Mouse (Mus musculus): ENCODE measurements around the gene Ubxn6. TPM values are rescaled to one million over a fixed set of nuclear protein-coding genes. Genes with fewer than 3 reads are reported as not detected.

Gene Ubxn6
- polyA plus RNA-seq, 1 experiment from 2014 or later: 79.6 TPM

DNA sequence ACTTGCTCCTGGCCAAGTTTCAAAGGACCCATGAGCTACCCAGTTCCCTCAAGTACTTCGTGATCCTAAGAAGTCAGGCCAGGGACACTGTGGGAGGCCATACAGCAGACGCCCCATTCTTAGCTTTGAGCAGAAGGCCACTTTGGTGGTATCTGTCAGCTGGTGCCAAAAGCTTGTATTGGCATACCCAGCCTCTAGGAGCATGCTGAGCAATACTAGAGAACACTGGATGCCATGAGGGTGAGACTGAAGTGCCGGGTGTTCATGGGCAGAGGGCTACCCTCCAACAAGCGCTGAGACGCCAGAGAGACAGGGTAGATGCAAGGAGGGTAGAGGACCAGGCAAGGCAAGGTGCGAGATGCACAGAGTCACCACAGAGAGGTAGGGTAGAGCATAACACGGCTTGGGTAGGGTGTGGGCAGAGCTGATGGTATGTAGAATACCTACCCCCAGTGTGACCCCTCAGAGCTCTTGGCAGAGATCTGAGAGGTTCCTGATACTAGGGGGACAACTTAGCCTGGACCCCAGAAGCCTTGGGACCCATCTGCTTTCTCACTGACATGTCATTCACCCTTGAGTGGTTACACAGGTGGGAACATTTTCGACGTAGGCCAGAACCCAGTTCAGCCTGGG lies 44.5 kb downstream of the Ubxn6 start:
- Histone ChIP-seq H3K27me3 (no peaks in the 10 kb centered on the region), H3K4me1 (replicated peaks) (peaks cover 69% of the 10 kb centered on the region), H3K27ac (replicated peaks) (no peak overlapping the region), H3K9ac (0 out of 2 replicates have a peak overlapping the region, but pooled peaks have one; percentile 14), H3K36me3 (peaks cover 48% of the 10 kb centered on the region), H3K9me3 (no peaks in the 10 kb centered on the region), H3K4me3 (no peak overlapping the region), H3K4me2 (no peak overlapping the region)
- WGBS: 91% methylated on average over 9 of the region's 9 CpGs
- no peak for ATAC-seq (ENCODE audit: low read depth)

DNA sequence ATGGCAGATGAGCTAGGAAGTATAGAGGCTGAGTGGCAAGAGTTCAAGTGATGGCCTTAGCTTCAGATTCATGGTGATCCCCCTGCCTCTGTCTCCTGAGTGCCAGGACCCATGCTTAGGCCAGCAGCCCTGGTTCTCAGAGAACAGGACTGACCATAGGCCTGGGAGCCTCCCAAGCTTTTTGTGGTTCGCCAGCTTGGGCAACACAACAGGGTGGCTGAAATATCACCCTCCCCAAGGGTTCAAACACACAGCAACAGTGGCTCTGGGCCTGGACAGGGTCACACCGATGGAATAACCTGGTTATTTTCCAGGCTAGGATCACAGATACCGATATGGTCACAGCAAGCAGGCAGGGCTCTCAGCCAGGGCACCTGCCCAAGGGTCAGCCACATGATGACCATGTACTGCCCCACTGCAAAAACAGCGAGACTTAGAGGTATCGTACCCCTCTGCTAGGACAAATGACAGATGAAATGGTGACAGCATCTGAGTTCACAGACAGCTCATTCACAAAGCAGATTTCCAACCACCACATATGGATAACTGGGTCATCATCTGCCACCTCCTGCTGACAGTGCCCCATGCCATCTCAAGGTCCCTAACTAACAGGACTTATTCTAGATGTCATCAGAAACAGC lies 46.9 kb downstream of the Ubxn6 start:
- no peak overlapping the region for H3K27ac ChIP-seq (replicated peaks)
- peaks cover 37% of the 10 kb centered on the region for H3K36me3 ChIP-seq
- H3K4me1 ChIP-seq (replicated peaks): peaks cover 56% of the 10 kb centered on the region
- peak overlapping the region; percentile 51 for H3K9ac ChIP-seq
- H3K9me3 ChIP-seq: no peaks in the 10 kb centered on the region
- no peaks in the 10 kb centered on the region for H3K27me3 ChIP-seq
- H3K4me2 ChIP-seq: no peak overlapping the region
- no peak for ATAC-seq (ENCODE audit: low read depth)
- H3K4me3 ChIP-seq: no peak overlapping the region
- 94% methylated on average over 5 of the region's 5 CpGs for WGBS

DNA sequence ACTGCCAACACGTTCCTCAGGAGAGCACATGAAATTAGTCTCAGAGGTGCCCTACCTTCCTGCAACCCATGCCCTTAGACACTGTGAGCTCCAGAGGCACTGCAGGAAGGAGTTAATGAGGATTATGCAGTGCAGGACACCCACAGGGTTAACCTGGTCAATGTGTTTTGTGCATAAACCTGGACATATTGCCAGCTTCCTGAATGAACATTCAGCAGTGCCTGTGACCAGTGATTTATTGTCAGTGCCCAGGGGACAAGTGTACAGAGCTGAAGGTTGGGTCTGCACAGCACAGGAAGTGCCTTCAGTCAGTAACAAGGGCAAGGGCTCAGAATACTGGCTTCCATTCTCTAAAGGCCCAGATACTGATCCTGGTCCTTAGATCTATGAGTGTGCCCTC lies 47.9 kb downstream of the Ubxn6 start:
- Histone ChIP-seq H3K27ac (replicated peaks) (no peak overlapping the region), H3K4me2 (no peak overlapping the region), H3K27me3 (no peaks in the 10 kb centered on the region), H3K9ac (no peak overlapping the region), H3K36me3 (peaks cover 33% of the 10 kb centered on the region), H3K9me3 (no peaks in the 10 kb centered on the region), H3K4me3 (no peak overlapping the region), H3K4me1 (replicated peaks) (peaks cover 53% of the 10 kb centered on the region)
- WGBS: 90% methylated on average over 1 of the region's 1 CpGs
- no peak for ATAC-seq (ENCODE audit: low read depth)

DNA sequence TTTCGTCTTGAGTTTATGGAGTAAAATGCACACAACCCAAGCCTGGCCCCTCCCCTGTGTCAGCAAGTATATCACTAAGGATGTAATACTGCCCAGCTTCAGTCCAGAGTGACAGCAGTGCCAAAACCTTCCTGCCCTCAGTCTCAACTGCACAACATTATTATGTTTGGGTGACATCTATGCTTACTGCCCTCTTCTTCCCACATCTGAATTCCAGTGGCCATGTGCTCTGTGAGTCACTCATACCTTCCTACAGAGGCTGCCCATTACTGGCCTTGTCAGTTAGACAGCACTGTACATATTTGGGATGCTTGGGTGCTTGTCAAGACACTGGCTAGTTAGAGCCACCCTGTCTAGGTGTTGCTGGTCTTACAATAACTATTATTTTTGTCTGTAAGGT lies 48.5 kb downstream of the Ubxn6 start:
- Histone ChIP-seq H3K9me3 (no peaks in the 10 kb centered on the region), H3K4me1 (replicated peaks) (peaks cover 56% of the 10 kb centered on the region), H3K4me3 (no peak overlapping the region), H3K27me3 (no peaks in the 10 kb centered on the region), H3K36me3 (peaks cover 32% of the 10 kb centered on the region), H3K9ac (no peak overlapping the region), H3K27ac (replicated peaks) (no peak overlapping the region), H3K4me2 (no peak overlapping the region)
- WGBS: 92% methylated on average over 1 of the region's 1 CpGs
- ATAC-seq (ENCODE audit: low read depth): no peak

DNA sequence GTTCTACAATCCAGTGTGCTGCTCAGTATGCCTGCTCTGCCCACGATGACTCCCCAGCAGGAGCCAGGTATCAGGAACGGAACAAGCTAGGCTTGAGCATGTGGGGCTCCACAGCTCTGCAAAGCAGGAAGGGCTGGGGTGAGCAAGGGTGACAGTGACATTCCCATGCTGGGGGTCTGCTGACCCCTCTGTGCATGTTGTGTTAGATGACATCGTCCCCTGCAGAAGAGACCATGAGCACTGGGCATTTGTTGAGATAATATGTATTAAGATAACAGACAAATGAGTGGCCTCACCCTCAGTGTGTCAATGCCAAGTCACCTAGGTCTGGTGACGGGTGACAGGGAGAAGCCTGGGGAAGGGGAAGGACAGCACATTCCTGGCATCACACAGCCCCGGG lies 49.9 kb downstream of the Ubxn6 start:
- no peak overlapping the region for H3K4me2 ChIP-seq
- no peak overlapping the region for H3K4me3 ChIP-seq
- no peak overlapping the region for H3K9ac ChIP-seq
- peaks cover 31% of the 10 kb centered on the region for H3K36me3 ChIP-seq
- ATAC-seq (ENCODE audit: low read depth): no peak
- H3K27ac ChIP-seq (replicated peaks): no peak overlapping the region
- 79% methylated on average over 5 of the region's 5 CpGs for WGBS
- peaks cover 51% of the 10 kb centered on the region for H3K4me1 ChIP-seq (replicated peaks)
- H3K9me3 ChIP-seq: no peaks in the 10 kb centered on the region
- no peaks in the 10 kb centered on the region for H3K27me3 ChIP-seq

DNA sequence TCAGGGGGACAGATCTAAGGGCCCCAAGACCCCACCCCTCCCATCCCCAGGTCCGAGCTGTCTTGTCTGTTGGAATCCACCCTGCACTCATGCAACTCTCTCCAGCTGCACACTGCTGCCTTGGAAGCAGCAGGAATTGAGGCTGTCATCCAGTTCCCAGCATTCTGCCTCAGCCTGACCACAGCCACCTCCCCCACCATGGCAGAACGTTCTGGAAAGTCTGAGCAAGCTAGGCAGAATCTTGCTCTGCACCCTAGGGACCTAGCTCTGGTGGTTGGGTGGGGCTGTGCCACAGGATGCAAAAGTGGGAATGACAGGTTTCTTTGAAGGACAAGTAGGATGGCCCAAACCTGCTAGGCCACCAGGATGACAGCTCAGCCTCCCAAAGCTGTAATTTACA lies 50.4 kb downstream of the Ubxn6 start:
- WGBS: 81% methylated on average over 2 of the region's 2 CpGs
- peaks cover 48% of the 10 kb centered on the region for H3K4me1 ChIP-seq (replicated peaks)
- no peak overlapping the region for H3K4me3 ChIP-seq
- no peak overlapping the region for H3K27ac ChIP-seq (replicated peaks)
- no peak for ATAC-seq (ENCODE audit: low read depth)
- no peak overlapping the region for H3K4me2 ChIP-seq
- H3K27me3 ChIP-seq: no peaks in the 10 kb centered on the region
- no peak overlapping the region for H3K9ac ChIP-seq
- no peaks in the 10 kb centered on the region for H3K9me3 ChIP-seq
- H3K36me3 ChIP-seq: peaks cover 31% of the 10 kb centered on the region

DNA sequence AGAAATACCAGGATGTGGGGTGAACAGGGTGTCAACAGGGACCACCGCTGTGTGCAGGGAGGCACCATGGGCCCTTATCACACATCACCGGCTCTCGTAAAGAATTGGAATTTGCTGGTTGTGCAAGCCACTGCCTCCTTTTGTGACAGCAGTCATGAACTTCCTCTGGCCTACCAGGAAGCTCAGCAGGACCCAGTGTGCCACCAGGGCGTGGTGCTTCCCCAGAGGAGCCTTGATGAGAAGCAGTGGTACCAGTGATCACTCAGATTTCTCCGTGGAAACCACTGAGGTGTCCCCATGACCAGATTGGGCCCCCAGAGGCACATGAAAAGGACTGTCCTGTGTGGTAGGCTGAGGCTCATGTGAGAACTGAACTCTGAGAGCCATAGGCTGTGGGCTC lies 51.4 kb downstream of the Ubxn6 start:
- Histone ChIP-seq H3K4me3 (no peak overlapping the region), H3K4me1 (replicated peaks) (peaks cover 43% of the 10 kb centered on the region), H3K27me3 (no peaks in the 10 kb centered on the region), H3K9me3 (no peaks in the 10 kb centered on the region), H3K4me2 (no peak overlapping the region), H3K36me3 (peaks cover 32% of the 10 kb centered on the region), H3K27ac (replicated peaks) (peak overlapping the region; percentile 56), H3K9ac (peak overlapping the region; percentile 9; the same call in 1 of the 2 replicates)
- ATAC-seq (ENCODE audit: low read depth): no peak
- 84% methylated on average over 5 of the region's 5 CpGs for WGBS

DNA sequence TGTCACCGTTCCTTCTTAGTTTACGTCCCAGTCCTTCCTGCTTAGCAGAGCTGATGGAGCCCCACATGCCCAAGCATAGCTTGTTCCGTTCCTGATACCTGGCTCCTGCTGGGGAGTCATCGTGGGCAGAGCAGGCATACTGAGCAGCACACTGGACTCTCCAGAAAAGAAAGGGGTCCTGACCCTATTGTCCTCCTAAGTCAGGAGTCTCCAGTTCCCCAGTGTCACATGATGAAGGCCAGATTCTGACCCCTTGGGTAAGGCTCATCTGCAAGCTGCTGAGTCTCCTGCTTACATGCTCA lies 51.9 kb downstream of the Ubxn6 start:
- 78% methylated on average over 4 of the region's 4 CpGs for WGBS
- H3K27me3 ChIP-seq: no peaks in the 10 kb centered on the region
- no peak overlapping the region for H3K4me3 ChIP-seq
- H3K27ac ChIP-seq (replicated peaks): peak overlapping the region; percentile 56; the same call in 1 of the 2 replicates
- ATAC-seq (ENCODE audit: low read depth): no peak
- peaks cover 33% of the 10 kb centered on the region for H3K36me3 ChIP-seq
- no peak overlapping the region for H3K9ac ChIP-seq
- no peak overlapping the region for H3K4me2 ChIP-seq
- H3K4me1 ChIP-seq (replicated peaks): peaks cover 42% of the 10 kb centered on the region
- no peaks in the 10 kb centered on the region for H3K9me3 ChIP-seq

DNA sequence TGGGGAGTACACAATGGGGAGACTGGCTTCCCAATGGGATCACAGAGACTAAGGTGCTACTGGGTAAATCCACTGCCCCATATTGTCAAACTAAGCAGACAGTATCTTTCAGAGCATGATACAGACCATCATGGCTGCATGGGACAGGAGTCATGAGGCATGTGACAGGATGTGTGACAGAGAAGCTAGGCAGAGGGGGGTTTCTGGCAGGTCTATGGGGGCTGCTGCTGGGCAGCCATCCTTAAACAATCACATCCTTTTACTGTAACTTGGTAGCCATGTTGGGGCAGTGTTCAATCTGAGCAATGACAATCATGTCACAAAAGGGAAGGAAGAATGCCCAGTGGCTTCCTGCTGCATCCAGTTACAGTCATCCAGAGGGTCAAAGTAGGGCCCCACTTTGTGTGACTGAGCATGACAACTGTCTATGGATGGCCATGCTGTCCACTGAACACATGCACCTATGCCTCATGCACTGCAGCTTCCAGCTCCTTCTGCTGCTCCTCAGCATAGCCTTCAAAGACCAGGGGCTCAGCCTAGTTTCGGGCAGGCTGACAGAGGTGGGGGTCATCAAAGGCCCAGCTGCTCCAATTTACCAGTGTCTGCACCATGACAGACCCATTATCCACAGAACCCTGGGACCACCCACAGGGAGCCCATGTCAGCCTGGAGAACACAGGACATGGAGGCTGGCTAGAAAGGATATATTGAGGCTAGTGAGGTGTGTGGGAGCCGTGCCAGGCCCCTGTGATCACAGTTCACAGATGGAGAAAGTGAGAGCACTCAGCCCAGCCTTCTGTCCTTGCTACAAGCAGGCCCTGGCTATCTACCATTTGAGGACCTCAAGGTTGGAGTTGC lies 52.5 kb downstream of the Ubxn6 start:
- WGBS: 47% methylated on average over 2 of the region's 2 CpGs
- Histone ChIP-seq H3K27me3 (no peaks in the 10 kb centered on the region), H3K4me1 (replicated peaks) (peaks cover 36% of the 10 kb centered on the region), H3K36me3 (peaks cover 36% of the 10 kb centered on the region), H3K27ac (replicated peaks) (peak overlapping the region; percentile 20; the same call in 1 of the 2 replicates), H3K4me3 (no peak overlapping the region), H3K9me3 (no peaks in the 10 kb centered on the region), H3K9ac (no peak overlapping the region), H3K4me2 (no peak overlapping the region)
- no peak for ATAC-seq (ENCODE audit: low read depth)

DNA sequence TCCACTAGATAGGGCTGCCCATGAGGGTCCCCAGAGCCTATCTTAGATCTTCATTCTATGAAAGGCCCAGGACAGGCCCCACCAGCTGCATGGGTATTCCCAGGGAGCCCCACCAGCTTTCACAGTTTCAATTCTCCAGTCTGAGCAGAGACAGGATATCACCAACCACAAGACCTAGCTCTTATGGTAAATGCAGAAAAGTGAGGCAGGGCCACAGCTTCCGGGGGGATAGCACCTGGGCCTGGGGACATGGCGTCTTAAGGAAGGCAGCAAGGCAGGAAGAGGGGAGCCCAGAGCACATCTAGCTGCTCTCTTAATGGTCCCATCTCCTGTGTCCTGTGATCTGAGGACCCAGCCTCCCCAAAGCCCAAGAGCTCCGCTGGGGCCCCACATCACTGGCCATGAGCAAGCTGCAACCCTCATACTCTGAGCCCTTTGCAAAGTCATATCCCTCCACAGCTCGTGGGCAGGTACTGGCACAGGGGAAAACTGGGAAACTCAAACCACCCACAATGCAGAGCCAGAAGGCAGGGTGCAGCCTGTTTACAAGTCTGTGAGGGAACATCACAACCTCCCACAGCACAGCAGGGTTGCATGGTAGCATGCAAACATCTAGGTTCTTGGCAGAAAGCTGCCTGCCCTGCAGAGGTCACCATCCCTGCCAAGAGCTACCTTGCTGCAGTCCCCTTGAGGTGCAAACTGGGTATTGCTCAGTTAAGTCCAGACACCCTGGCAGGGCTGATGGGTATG lies 53.5 kb downstream of the Ubxn6 start:
- no peak overlapping the region for H3K4me3 ChIP-seq
- 84% methylated on average over 4 of the region's 4 CpGs for WGBS
- H3K4me2 ChIP-seq: no peak overlapping the region
- peaks cover 46% of the 10 kb centered on the region for H3K36me3 ChIP-seq
- ATAC-seq (ENCODE audit: low read depth): no peak
- H3K9me3 ChIP-seq: no peaks in the 10 kb centered on the region
- H3K27me3 ChIP-seq: no peaks in the 10 kb centered on the region
- H3K4me1 ChIP-seq (replicated peaks): peaks cover 26% of the 10 kb centered on the region
- H3K9ac ChIP-seq: no peak overlapping the region
- H3K27ac ChIP-seq (replicated peaks): peak overlapping the region; percentile 20

DNA sequence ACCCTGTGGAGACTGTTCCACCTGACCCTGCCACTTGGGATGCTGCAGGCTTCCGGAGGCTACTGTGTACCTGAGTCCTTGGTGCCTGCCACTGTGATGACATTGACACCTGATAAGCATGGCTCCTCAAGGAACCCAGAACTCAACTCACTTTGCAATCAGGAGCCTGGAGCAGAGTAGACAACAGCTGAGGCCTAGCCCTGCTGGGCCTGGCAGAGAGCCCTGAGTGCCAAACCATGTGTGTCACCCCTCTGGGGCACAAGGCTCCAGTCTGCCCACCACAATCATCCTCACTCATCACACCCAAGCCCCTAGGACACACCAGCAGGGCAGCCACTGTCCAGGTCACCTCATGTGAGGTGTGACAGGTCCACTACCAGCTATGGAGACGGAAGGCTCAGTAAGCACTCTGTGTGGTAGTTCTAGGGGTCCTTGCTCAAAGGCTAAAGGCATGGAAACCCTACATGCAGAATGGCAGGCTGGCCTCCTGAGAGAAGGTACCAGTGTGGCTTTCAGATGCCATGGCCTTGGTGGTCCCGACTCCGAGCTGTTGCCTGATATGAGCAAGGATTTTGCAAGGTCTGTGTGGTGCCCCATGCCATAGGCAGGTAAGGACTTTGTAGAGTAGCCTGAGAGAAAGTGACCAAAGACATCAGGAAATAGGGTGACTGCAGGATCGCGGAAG lies 54.3 kb downstream of the Ubxn6 start:
- Histone ChIP-seq H3K27ac (replicated peaks) (peak overlapping the region; percentile 20), H3K4me2 (no peak overlapping the region), H3K4me3 (no peak overlapping the region), H3K27me3 (no peaks in the 10 kb centered on the region), H3K4me1 (replicated peaks) (peaks cover 26% of the 10 kb centered on the region), H3K9ac (no peak overlapping the region), H3K36me3 (peaks cover 54% of the 10 kb centered on the region), H3K9me3 (no peaks in the 10 kb centered on the region)
- 89% methylated on average over 6 of the region's 6 CpGs for WGBS
- no peak for ATAC-seq (ENCODE audit: low read depth)
